Comparison of ENCODE assay signal across 9 mouse cellular contexts in the genomic region with DNA sequence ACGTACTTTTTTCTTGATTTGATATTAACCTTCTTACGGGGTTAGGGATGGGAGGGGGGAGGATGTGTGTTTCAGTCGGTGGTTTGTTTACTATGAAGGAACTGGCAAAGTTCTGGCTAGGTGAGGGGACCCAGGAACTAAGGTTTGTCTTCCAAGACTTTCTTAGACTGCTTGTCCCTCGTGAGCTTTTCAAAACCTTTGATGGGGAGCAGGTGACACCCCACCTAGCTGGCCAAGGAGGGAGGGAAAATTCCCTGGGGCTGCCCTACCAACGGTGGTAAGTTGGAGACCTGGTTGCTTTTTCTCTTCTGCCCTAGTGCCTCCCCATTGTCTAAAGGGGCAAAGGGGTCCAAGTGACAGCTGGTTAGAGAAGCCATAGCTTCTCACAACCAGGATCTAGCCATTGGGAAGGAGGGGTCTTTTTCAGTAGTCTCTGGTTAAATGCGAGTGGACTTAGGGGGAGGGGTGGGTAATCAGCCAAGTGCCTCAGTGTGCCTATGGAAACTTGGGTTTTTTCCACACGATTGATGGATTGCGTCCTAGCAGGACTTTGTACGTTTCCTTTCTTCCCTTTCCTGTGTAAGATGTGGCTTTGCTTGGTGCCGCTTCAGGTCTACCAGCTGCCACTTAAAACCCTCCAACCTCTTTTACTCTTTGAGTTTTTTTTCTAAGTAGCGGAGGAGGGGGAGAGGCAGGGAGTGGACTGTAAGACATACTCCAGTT. TPM values are rescaled to one million over a fixed set of nuclear protein-coding genes. Genes with fewer than 3 reads are reported as not detected.
DNase-seq lines count a peak whose midpoint lies in the region; ATAC-seq lines count a peak whose summit lies in the region.
"Had no signal": no experiment of that assay in that cellular context is flagged by ENCODE, and none has a peak within 500 bp of the region (broad histone marks: within the 10 kb centered on the region; RNA-seq: fewer than 3 reads in every experiment).

No protein-coding gene starts in this region.

- ATAC-seq in forebrain, embryonic 13.5 days: no peak
- ATAC-seq in limb, embryonic 15.5 days (ENCODE audit: insufficient number of reproducible peaks, low FRiP score, low TSS enrichment, low read depth): no peak
- no peak for ATAC-seq in stomach, embryonic 16.5 days (ENCODE audit: insufficient read depth, low FRiP score)

- peak overlapping the region; percentile 73 for H3K4me3 ChIP-seq in forebrain, embryonic 13.5 days
- peak overlapping the region; percentile 79 for H3K4me3 ChIP-seq in limb, embryonic 15.5 days
- peak overlapping the region; percentile 85 for H3K4me3 ChIP-seq in stomach, embryonic 16.5 days (replicated peaks; ENCODE audit: low read length)

- peak overlapping the region; percentile 75 for H3K27ac ChIP-seq in forebrain, embryonic 13.5 days
- H3K27ac ChIP-seq in limb, embryonic 15.5 days: peak overlapping the region; percentile 98
- peak overlapping the region; percentile 96 for H3K27ac ChIP-seq in stomach, embryonic 16.5 days (ENCODE audit: low read length)

- DNase-seq in heart, adult 11 months: peak; percentile 88
- no peak for DNase-seq in heart, postnatal 4 days
- DNase-seq in CD4-positive helper T cell, adult 2 months (ENCODE audit: low read depth, low spot score): peak; percentile 57
- no peak for DNase-seq in adrenal gland, postnatal 10 days
- DNase-seq in urinary bladder, postnatal 36 days (ENCODE audit: low spot score in 2 of 2): no peak

- H3K36me3 ChIP-seq in forebrain, embryonic 13.5 days (ENCODE audit: poor library complexity, severe bottlenecking): no peaks in the 10 kb centered on the region
- H3K36me3 ChIP-seq in limb, embryonic 15.5 days: no peaks in the 10 kb centered on the region
- H3K36me3 ChIP-seq in stomach, embryonic 16.5 days (ENCODE audit: control insufficient read depth, insufficient read depth, low read length): no peaks in the 10 kb centered on the region

- peak overlapping the region; percentile 98 for H3K9ac ChIP-seq in forebrain, embryonic 13.5 days
- peak overlapping the region; percentile 95 for H3K9ac ChIP-seq in limb, embryonic 15.5 days
- H3K9ac ChIP-seq in stomach, embryonic 16.5 days (ENCODE audit: low read length): peak overlapping the region; percentile 98

- H3K27me3 ChIP-seq in forebrain, embryonic 13.5 days: no peaks in the 10 kb centered on the region
- H3K27me3 ChIP-seq in limb, embryonic 15.5 days: no peaks in the 10 kb centered on the region
- H3K27me3 ChIP-seq in stomach, embryonic 16.5 days (ENCODE audit: control insufficient read depth, insufficient read depth, low read length): no peaks in the 10 kb centered on the region
- H3K27me3 ChIP-seq: Patski had no signal

- H3K4me2 ChIP-seq in forebrain, embryonic 13.5 days: peak overlapping the region; percentile 97
- peak overlapping the region; percentile 95 for H3K4me2 ChIP-seq in limb, embryonic 15.5 days
- peak overlapping the region; percentile 94 for H3K4me2 ChIP-seq in stomach, embryonic 16.5 days (ENCODE audit: low read depth, low read length)

- WGBS in forebrain, embryonic 13.5 days: 6% methylated on average over 11 of the region's 11 CpGs
- 5% methylated on average over 11 of the region's 11 CpGs for WGBS in limb, embryonic 15.5 days
- 2% methylated on average over 11 of the region's 11 CpGs for WGBS in stomach, embryonic 16.5 days

- no peaks in the 10 kb centered on the region for H3K9me3 ChIP-seq in forebrain, embryonic 13.5 days (replicated peaks)
- H3K9me3 ChIP-seq in limb, embryonic 15.5 days: no peaks in the 10 kb centered on the region
- no peaks in the 10 kb centered on the region for H3K9me3 ChIP-seq in stomach, embryonic 16.5 days (replicated peaks; ENCODE audit: control insufficient read depth, low read length)

- H3K4me1 ChIP-seq in forebrain, embryonic 13.5 days: peaks cover 54% of the 10 kb centered on the region
- peaks cover 34% of the 10 kb centered on the region for H3K4me1 ChIP-seq in limb, embryonic 15.5 days
- H3K4me1 ChIP-seq in stomach, embryonic 16.5 days (ENCODE audit: control insufficient read depth, insufficient read depth, low read length): peaks cover 31% of the 10 kb centered on the region

RNA-seq across cellular contexts. Expression of gene H1f0, which starts 1.4 kb away (rescaled TPM):
- 100 to 1,000 TPM; 262 to 304 TPM for total RNA-seq in heart, postnatal 4 days (2021)
- polyA plus RNA-seq in forebrain, embryonic 13.5 days (2015; fragmentation: Nextera tagmentation; extraction: Ambion mirVana): 546 and 569 TPM in 2 replicates
- 487 and 628 TPM in 2 replicates for polyA plus RNA-seq in limb, embryonic 15.5 days (2015; fragmentation: Nextera tagmentation; extraction: Ambion mirVana)
- polyA plus RNA-seq in stomach, embryonic 16.5 days (2015; fragmentation: Nextera tagmentation; extraction: Ambion mirVana): 479 and 551 TPM in 2 replicates
- total RNA-seq in adrenal gland, postnatal 10 days (2021): 100 to 1,000 TPM; 195 to 222 TPM

RNA-seq across cellular contexts. Expression of gene Galr3, which starts 12.0 kb away (rescaled TPM):
- not detected for total RNA-seq in heart, postnatal 4 days (2021)
- not detected in 2 replicates for polyA plus RNA-seq in forebrain, embryonic 13.5 days (2015; fragmentation: Nextera tagmentation; extraction: Ambion mirVana)
- polyA plus RNA-seq in limb, embryonic 15.5 days (2015; fragmentation: Nextera tagmentation; extraction: Ambion mirVana): 0.13 TPM in 1 of 2 replicates, not detected in the other
- polyA plus RNA-seq in stomach, embryonic 16.5 days (2015; fragmentation: Nextera tagmentation; extraction: Ambion mirVana): 0.26 and 0.43 TPM in 2 replicates
- total RNA-seq in adrenal gland, postnatal 10 days (2021): under 1 TPM; 0.30 to 0.48 TPM

RNA-seq across cellular contexts. Expression of gene Ankrd54, which starts 33.0 kb away (rescaled TPM):
- 10 to 100 TPM; 11.8 to 12.7 TPM for total RNA-seq in heart, postnatal 4 days (2021)
- 53.0 and 53.9 TPM in 2 replicates for polyA plus RNA-seq in forebrain, embryonic 13.5 days (2015; fragmentation: Nextera tagmentation; extraction: Ambion mirVana)
- polyA plus RNA-seq in limb, embryonic 15.5 days (2015; fragmentation: Nextera tagmentation; extraction: Ambion mirVana): 43.9 and 46.6 TPM in 2 replicates
- polyA plus RNA-seq in stomach, embryonic 16.5 days (2015; fragmentation: Nextera tagmentation; extraction: Ambion mirVana): 35.7 and 35.8 TPM in 2 replicates
- 10 to 100 TPM; 19.2 to 21.4 TPM for total RNA-seq in adrenal gland, postnatal 10 days (2021)

RNA-seq across cellular contexts. Expression of gene Eif3l, which starts 45.3 kb away (rescaled TPM):
- 100 to 1,000 TPM; 103 to 109 TPM for total RNA-seq in heart, postnatal 4 days (2021)
- 207 and 215 TPM in 2 replicates for polyA plus RNA-seq in forebrain, embryonic 13.5 days (2015; fragmentation: Nextera tagmentation; extraction: Ambion mirVana)
- polyA plus RNA-seq in limb, embryonic 15.5 days (2015; fragmentation: Nextera tagmentation; extraction: Ambion mirVana): 203 and 206 TPM in 2 replicates
- 208 and 211 TPM in 2 replicates for polyA plus RNA-seq in stomach, embryonic 16.5 days (2015; fragmentation: Nextera tagmentation; extraction: Ambion mirVana)
- 100 to 1,000 TPM; 172 to 182 TPM for total RNA-seq in adrenal gland, postnatal 10 days (2021)

Comparison
In these comparisons a context has a peak if more than half of its experiments do, and no peak if none do; other contexts are left out.
1. DNase-seq: peak in heart, adult 11 months (single experiment) and CD4-positive helper T cell, adult 2 months (single experiment); none in heart, postnatal 4 days (single experiment), adrenal gland, postnatal 10 days (single experiment) and urinary bladder, postnatal 36 days (0 of 2).
2. Peak in every context shown above with its lines, with median percentiles within 50 percentile points of each other: H3K27ac ChIP-seq, H3K4me2 ChIP-seq, H3K4me3 ChIP-seq and H3K9ac ChIP-seq.